Mouse (Mus musculus) E14TG2a.4 (cell line): Measurements from ENCODE around the gene Afg1l.

Experiments used
- H3K27me3 ChIP-seq: 2 replicates; pipeline ENCODE4 v1.6.1; 2014; ENCODE audit warnings: low read length, control low read depth; ENCODE audit not compliant: insufficient read depth
- H3K36me3 ChIP-seq: 2 replicates; pipeline ENCODE4 v1.6.1; 2014; ENCODE audit warnings: low read length, control low read depth; ENCODE audit not compliant: insufficient read depth
- H3K4me1 ChIP-seq: replicated peaks from 2 replicates; pipeline ENCODE4 v1.6.1; 2014; ENCODE audit warnings: low read depth, low read length, control low read depth
- H3K4me3 ChIP-seq: replicated peaks from 2 replicates; pipeline ENCODE4 v1.5.1; 2014; ENCODE audit warnings: mild to moderate bottlenecking, low read length
- H3K9me3 ChIP-seq: 2 replicates; pipeline ENCODE4 v1.6.1; 2014; ENCODE audit warnings: low read length, control low read depth
- CTCF ChIP-seq: conservative IDR thresholded peaks from 2 replicates; pipeline ENCODE4 v1.5.1; 2014; ENCODE audit warnings: low read length
- NANOG ChIP-seq: IDR thresholded peaks from 2 replicates; pipeline ENCODE4 v1.6.1; 2014; ENCODE audit warnings: borderline replicate concordance, low read length, mixed read lengths
- POU5F1 ChIP-seq: IDR thresholded peaks from 2 replicates; pipeline ENCODE4 v1.6.1; 2014; ENCODE audit warnings: low read length, borderline replicate concordance

Gene Afg1l

DNA sequence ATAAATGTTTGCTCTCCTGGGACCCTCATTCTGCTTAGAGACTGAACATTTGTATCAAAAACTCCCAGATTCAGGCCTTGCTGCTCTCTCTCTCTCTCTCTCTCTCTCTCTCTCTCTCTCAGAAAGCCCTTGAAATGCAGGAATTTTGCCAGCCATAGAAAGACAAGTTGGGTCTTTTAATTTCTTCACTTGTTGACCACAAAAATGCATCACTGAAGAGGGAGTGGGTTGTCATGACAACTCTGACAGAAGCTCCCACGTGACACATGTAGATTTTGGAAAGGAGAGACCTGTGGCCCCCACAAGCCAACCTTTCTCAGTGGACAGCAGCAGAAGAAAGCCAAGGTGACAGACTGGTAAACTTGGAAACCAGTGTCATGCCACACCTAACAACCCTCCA lies 190.7 kb downstream of the Afg1l start:
- Histone ChIP-seq H3K9me3 (peaks cover 44% of the 10 kb centered on the region), H3K4me3 (no peak overlapping the region), H3K27me3 (0 out of 2 replicates have a peak, but pooled peaks cover 2% of the 10 kb centered on the region), H3K36me3 (no peaks in the 10 kb centered on the region), H3K4me1 (no peaks in the 10 kb centered on the region)
- TF ChIP-seq POU5F1 (no peak), CTCF (no peak), NANOG (no peak)

DNA sequence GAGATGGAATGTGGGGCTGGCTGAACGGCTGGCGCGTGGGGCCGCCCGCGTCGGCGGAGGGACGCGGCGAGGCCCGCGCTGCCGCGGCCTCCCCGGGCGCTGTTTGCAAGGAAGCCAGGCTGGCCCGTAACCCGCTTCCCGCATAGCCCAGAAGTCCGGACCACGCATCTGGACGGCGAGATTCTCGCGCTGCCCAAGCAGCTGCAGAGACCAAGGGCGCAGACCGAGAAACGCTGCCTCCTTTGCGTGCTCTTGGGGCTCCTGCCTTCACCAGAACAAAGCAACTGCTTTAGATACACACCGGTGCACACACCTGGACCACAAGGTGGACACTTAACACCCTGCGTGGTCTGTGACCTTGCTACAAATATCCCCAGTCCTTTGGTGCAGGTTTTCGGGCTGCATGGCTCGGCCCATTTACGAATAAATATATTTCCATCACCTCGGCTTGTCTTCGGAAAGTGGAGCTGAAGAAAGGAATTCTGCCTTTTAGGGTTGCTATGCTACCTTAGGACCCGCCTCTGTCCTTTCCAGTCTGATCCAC lies 200.0 kb downstream of the Afg1l start:
- Histone ChIP-seq H3K4me3 (peak overlapping the region; percentile 90), H3K36me3 (peaks cover 11% of the 10 kb centered on the region), H3K4me1 (peaks cover 21% of the 10 kb centered on the region), H3K27me3 (peaks cover 37% of the 10 kb centered on the region), H3K9me3 (peaks cover 27% of the 10 kb centered on the region)
- TF ChIP-seq CTCF (no peak), NANOG (no peak), POU5F1 (no peak)

DNA sequence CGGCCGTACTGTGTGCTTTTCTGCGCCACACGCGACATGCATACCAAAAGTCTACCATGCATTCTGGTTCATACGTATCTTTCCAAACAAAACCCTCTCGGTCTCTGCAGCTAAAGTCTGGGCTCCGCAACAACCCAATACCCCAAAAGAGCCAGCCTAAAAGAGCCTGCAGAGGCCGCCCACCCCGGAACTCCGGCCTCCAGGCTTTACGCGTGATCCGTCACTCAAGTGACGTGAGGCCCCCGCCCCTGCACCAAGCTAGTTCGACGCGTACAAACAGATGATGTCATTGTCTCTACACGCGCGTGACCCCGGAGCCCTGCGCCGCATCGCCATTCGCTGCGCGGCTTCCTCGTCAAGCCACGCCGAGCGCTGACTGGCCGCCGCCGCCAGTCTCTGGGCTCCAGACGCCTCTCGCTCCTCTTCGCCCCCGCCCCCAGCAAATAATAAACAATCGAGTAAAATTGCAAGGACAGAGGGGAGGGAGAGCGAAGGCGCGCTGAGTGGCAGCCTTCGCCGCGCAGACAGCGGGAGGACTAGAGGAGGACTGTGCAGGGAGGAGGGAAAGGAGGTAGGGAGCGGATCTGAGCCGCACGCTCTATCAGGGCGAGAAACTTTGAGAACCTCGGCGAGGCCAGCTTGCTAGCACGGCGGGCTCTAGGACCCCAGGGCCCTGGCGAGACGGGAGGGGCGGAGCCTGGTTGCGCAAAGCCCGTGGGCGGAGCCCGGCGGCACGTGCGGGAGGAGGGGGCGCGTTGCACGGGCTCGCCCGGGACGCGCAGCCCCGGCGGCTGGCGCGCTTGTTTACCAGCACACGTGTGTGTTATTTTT lies 200.7 kb downstream of the Afg1l start:
- H3K4me1 ChIP-seq = peaks cover 24% of the 10 kb centered on the region
- H3K36me3 ChIP-seq = peaks cover 16% of the 10 kb centered on the region
- TF ChIP-seq CTCF = no peak
- no peak for TF ChIP-seq NANOG
- no peak for TF ChIP-seq POU5F1

DNA sequence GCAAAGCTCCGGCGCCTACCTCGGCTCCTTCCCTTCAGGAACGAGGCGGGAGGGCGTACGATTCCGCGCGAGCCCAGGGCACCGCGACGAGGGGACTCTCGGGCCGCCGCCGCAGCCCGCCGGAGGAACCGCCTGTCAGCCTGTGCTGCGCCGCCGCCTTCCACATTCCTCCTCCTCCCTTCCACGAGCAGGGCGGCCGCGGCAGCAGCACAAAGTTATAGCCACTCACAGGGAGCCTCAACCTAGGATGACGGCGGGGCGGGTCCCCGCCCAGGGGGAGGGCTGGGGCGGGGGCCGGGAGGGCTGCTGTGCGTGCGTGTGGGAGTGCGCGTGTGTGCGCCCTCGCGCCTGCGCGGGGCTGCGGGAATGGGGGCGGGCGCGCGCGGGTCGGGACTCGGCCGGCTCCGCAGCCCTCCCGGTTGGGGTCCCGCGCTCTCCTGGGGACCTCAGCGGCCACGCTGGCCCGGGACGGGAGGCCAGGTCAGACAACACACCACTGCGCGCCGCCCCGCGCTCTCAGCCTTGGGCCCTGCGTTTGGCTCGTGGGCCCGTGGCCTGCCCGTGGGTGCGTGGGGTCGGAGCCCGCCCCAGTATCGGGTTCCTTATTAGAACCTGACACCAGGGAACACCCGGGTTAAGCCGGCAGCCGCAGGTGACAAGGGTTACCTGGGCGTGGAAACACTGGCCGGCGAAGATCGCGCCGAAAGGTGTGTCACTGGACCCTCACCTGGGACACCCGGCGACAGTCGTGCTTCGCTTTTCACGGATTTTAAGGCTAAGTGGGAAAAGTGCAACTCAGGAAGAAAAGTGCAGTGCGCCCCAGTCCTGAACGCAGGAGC lies 201.6 kb downstream of the Afg1l start, which contains the start of gene Foxo3:
Foxo3 (minus strand) TSS at position 249 of the 839 bp plus-strand sequence.
- H3K36me3 ChIP-seq = peaks cover 25% of the 10 kb centered on the region
- H3K4me3 ChIP-seq = peak within 1 kb of the TSS; percentile 90
- H3K27me3 ChIP-seq = peaks cover 40% of the 10 kb centered on the region
- TF ChIP-seq POU5F1 (no peak), CTCF (no peak), NANOG (no peak)
- H3K4me1 ChIP-seq = peaks cover 33% of the 10 kb centered on the region
- peaks cover 15% of the 10 kb centered on the region for H3K9me3 ChIP-seq

More for the DNA sequence above, 200.7 kb downstream of the Afg1l start:
- H3K4me3 ChIP-seq = peak overlapping the region; percentile 90
- H3K9me3 ChIP-seq = peaks cover 24% of the 10 kb centered on the region
- H3K27me3 ChIP-seq = peaks cover 40% of the 10 kb centered on the region

DNA sequence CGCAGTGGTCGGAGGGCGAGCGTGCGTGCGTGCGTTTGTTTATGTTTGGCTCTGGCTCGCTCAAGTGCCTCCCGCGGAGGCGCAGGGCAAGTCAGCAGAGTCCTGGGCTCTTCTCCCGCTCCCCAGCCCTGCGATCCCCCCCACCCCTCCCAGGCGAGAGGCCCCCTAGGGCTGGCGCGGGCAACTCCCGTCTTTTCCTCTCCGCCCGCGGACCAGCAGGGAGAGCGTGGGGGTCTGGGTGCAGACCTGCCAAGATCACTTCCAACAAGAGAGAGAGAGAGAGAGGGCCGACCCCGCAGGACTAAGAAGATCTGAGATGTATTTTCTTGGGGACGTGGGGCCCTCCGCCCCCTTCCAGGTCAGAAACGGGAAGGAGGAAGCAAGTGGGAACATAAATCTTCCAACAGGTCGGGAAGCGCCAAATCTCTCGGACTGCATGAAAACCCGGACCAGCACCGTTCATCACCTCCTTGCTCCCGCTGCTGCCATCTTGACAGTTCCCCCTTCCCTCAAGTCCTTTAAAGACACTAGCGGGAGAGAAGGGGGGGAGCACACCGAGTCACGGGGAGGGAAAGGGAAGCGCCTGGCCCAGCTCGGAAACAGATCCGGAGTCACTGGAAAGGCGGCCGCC lies 202.4 kb downstream of the Afg1l start:
- Histone ChIP-seq H3K27me3 (peaks cover 40% of the 10 kb centered on the region), H3K36me3 (peaks cover 30% of the 10 kb centered on the region), H3K9me3 (peaks cover 8% of the 10 kb centered on the region), H3K4me1 (peaks cover 40% of the 10 kb centered on the region), H3K4me3 (peak overlapping the region; percentile 90)
- no peak for TF ChIP-seq CTCF
- no peak for TF ChIP-seq NANOG
- no peak for TF ChIP-seq POU5F1

DNA sequence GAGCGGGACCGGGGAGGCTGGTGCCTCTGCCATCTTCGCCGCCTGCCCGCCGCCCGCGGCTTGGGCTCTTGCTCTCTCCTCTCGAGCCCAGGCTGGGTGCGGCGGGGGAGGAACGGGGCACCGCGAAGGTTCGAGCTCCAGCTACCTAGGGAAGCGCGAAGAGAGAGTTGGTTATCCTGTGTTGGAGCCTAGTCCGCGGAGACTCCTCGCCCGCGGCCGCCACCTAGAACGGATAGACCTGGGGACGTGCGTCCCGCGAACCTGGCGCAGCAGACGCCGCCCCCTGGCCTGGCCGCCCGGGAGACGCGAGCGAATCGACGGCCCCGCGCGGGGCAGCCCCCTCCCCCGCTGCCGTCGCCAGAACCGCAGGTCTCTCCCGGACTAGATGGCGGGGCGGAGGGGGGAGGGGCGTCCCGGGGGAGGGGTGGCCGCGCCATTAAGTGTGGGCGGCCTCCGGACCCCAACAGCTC lies 202.9 kb downstream of the Afg1l start:
- peaks cover 2% of the 10 kb centered on the region; the same call in 1 of the 2 replicates for H3K9me3 ChIP-seq
- peaks cover 43% of the 10 kb centered on the region for H3K4me1 ChIP-seq
- H3K27me3 ChIP-seq = peaks cover 40% of the 10 kb centered on the region

DNA sequence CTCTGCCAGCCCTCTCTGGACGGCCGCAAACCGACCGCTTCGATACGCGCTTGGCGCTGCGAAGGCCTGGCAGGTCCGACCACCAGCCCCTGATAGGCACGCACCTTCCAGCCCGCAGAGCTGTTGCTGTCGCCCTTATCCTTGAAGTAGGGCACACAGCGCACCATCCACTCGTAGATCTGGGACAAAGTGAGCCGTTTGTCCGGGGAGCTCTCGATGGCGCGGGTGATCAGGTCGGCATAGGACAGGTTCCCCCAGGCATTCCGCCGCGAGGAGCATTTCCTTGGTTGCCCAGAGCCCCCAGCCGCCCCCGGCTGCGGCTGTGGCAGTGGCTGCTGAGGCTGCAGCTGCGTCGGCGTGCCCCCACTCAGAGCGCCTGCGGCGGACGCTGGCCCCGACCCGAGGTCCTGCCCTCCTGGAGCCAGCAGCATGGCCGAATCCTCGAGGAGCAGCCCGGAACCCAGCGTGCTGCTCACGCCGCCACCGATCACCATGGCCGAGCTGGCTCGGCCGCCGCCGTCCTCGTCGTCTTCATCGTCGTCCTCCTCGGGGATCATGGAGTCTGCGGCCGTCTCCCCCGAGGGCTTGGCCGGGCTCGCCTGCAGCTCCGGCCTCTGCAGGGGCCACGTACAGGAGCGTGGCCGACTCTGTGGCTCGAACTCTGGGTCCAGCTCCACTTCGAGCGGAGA lies 203.5 kb downstream of the Afg1l start:
- Histone ChIP-seq H3K27me3 (peaks cover 39% of the 10 kb centered on the region), H3K9me3 (no peaks in the 10 kb centered on the region), H3K4me3 (peak overlapping the region; percentile 90), H3K4me1 (peaks cover 46% of the 10 kb centered on the region), H3K36me3 (peaks cover 40% of the 10 kb centered on the region)
- no peak for TF ChIP-seq POU5F1
- TF ChIP-seq NANOG = no peak
- TF ChIP-seq CTCF = no peak

More for the DNA sequence above, 202.9 kb downstream of the Afg1l start:
- Histone ChIP-seq H3K4me3 (peak overlapping the region; percentile 90), H3K36me3 (peaks cover 35% of the 10 kb centered on the region)
- no peak for TF ChIP-seq CTCF
- TF ChIP-seq POU5F1 = no peak
- no peak for TF ChIP-seq NANOG
